Mouse (Mus musculus): ENCODE measurements around the gene Ttc16. TPM values are rescaled to one million over a fixed set of nuclear protein-coding genes. Genes with fewer than 3 reads are reported as not detected.

Ttc16 gene
- polyA plus RNA-seq, 1 experiment from 2014 or later: 0.21 TPM

GRCm38 (mm10) chr2:32740916-32741272 lies 34.5 kb downstream of the Ttc16 start, which contains the start of gene 6330409D20Rik:
Gene 6330409D20Rik, minus strand, starts transcription at chr2:32741016.
- H3K9me3 ChIP-seq: no peaks in the 10 kb centered on the region
- WGBS: 5% methylated on average over 11 of the region's 11 CpGs
- H3K27ac ChIP-seq: no peak within 1 kb of the TSS
- H3K36me3 ChIP-seq: peaks cover 15% of the 10 kb centered on the region
- H3K4me1 ChIP-seq: peaks cover 20% of the 10 kb centered on the region
- H3K4me3 ChIP-seq: peak within 1 kb of the TSS; percentile 48
- H3K27me3 ChIP-seq: peaks cover 32% of the 10 kb centered on the region
- peak within 1 kb of the TSS; percentile 66 for H3K9ac ChIP-seq
- ATAC-seq (ENCODE audit: insufficient number of reproducible peaks, insufficient read depth, low FRiP score, low TSS enrichment, low read depth): no peak
- H3K4me2 ChIP-seq: peak within 1 kb of the TSS; percentile 91

- Histone ChIP-seq H3K27ac (no peak overlapping the region), H3K4me1 (peaks cover 28% of the 10 kb centered on the region), H3K36me3 (peaks cover 4% of the 10 kb centered on the region; the same call in 1 of the 2 replicates), H3K27me3 (peaks cover 32% of the 10 kb centered on the region), H3K4me3 (no peak overlapping the region), H3K9me3 (no peaks in the 10 kb centered on the region), H3K4me2 (no peak overlapping the region), H3K9ac (no peak overlapping the region)
- no peak for ATAC-seq (ENCODE audit: insufficient number of reproducible peaks, insufficient read depth, low FRiP score, low TSS enrichment, low read depth)
- WGBS: 74% methylated on average over 4 of the region's 4 CpGs
These were observed 36.1 kb downstream of the Ttc16 start for GRCm38 (mm10) chr2:32739311-32739710.

- H3K4me2 ChIP-seq: no peak overlapping the region
- WGBS: 64% methylated on average over 6 of the region's 6 CpGs
- H3K36me3 ChIP-seq: 0 out of 2 replicates have a peak, but pooled peaks cover 2% of the 10 kb centered on the region
- H3K9ac ChIP-seq: no peak overlapping the region
- peaks cover 18% of the 10 kb centered on the region for H3K27me3 ChIP-seq
- no peak overlapping the region for H3K27ac ChIP-seq
- H3K9me3 ChIP-seq: no peaks in the 10 kb centered on the region
- H3K4me1 ChIP-seq: peaks cover 27% of the 10 kb centered on the region
- ATAC-seq (ENCODE audit: insufficient number of reproducible peaks, insufficient read depth, low FRiP score, low TSS enrichment, low read depth): no peak
- no peak overlapping the region for H3K4me3 ChIP-seq
These were observed 38.4 kb downstream of the Ttc16 start for GRCm38 (mm10) chr2:32737008-32737407.

- peaks cover 12% of the 10 kb centered on the region for H3K27me3 ChIP-seq
- 50% methylated on average over 3 of the region's 3 CpGs for WGBS
- H3K36me3 ChIP-seq: 0 out of 2 replicates have a peak, but pooled peaks cover 2% of the 10 kb centered on the region
- no peak for ATAC-seq (ENCODE audit: insufficient number of reproducible peaks, insufficient read depth, low FRiP score, low TSS enrichment, low read depth)
- H3K9me3 ChIP-seq: no peaks in the 10 kb centered on the region
- no peak overlapping the region for H3K4me3 ChIP-seq
- no peak overlapping the region for H3K27ac ChIP-seq
- no peak overlapping the region for H3K4me2 ChIP-seq
- H3K9ac ChIP-seq: no peak overlapping the region
- H3K4me1 ChIP-seq: peaks cover 27% of the 10 kb centered on the region
These were observed 39.1 kb downstream of the Ttc16 start for GRCm38 (mm10) chr2:32736306-32736829.

GRCm38 (mm10) chr2:32734933-32735332 lies 40.5 kb downstream of the Ttc16 start:
- no peak overlapping the region for H3K4me3 ChIP-seq
- WGBS: 43% methylated on average over 4 of the region's 4 CpGs
- no peak for ATAC-seq (ENCODE audit: insufficient number of reproducible peaks, insufficient read depth, low FRiP score, low TSS enrichment, low read depth)
- peaks cover 33% of the 10 kb centered on the region for H3K4me1 ChIP-seq
- no peak overlapping the region for H3K4me2 ChIP-seq
- 0 out of 2 replicates have a peak overlapping the region, but pooled peaks have one; percentile 51 for H3K27ac ChIP-seq
- H3K27me3 ChIP-seq: peaks cover 4% of the 10 kb centered on the region
- no peaks in the 10 kb centered on the region for H3K9me3 ChIP-seq
- H3K9ac ChIP-seq: 0 out of 2 replicates have a peak overlapping the region, but pooled peaks have one; percentile 32
- H3K36me3 ChIP-seq: 0 out of 2 replicates have a peak, but pooled peaks cover 2% of the 10 kb centered on the region

- H3K27me3 ChIP-seq: no peaks in the 10 kb centered on the region
- 0 out of 2 replicates have a peak, but pooled peaks cover 2% of the 10 kb centered on the region for H3K36me3 ChIP-seq
- no peaks in the 10 kb centered on the region for H3K9me3 ChIP-seq
- H3K4me1 ChIP-seq: peaks cover 38% of the 10 kb centered on the region
- peak overlapping the region; percentile 51; the same call in 1 of the 2 replicates for H3K27ac ChIP-seq
- WGBS: 53% methylated on average over 4 of the region's 4 CpGs
- H3K4me3 ChIP-seq: no peak overlapping the region
- H3K9ac ChIP-seq: 0 out of 2 replicates have a peak overlapping the region, but pooled peaks have one; percentile 32
- no peak for ATAC-seq (ENCODE audit: insufficient number of reproducible peaks, insufficient read depth, low FRiP score, low TSS enrichment, low read depth)
- no peak overlapping the region for H3K4me2 ChIP-seq
These were observed 41.0 kb downstream of the Ttc16 start for GRCm38 (mm10) chr2:32734480-32734879.

GRCm38 (mm10) chr2:32732695-32733094 lies 42.7 kb downstream of the Ttc16 start:
- Histone ChIP-seq H3K9ac (no peak overlapping the region), H3K27me3 (no peaks in the 10 kb centered on the region), H3K9me3 (no peaks in the 10 kb centered on the region), H3K4me3 (no peak overlapping the region), H3K36me3 (0 out of 2 replicates have a peak, but pooled peaks cover 2% of the 10 kb centered on the region), H3K4me2 (no peak overlapping the region), H3K27ac (no peak overlapping the region), H3K4me1 (peaks cover 46% of the 10 kb centered on the region)
- ATAC-seq (ENCODE audit: insufficient number of reproducible peaks, insufficient read depth, low FRiP score, low TSS enrichment, low read depth): no peak
- 70% methylated on average over 6 of the region's 6 CpGs for WGBS

- Histone ChIP-seq H3K36me3 (0 out of 2 replicates have a peak, but pooled peaks cover 2% of the 10 kb centered on the region), H3K9ac (peak overlapping the region; percentile 40; the same call in 1 of the 2 replicates), H3K27ac (peak overlapping the region; percentile 78), H3K9me3 (no peaks in the 10 kb centered on the region), H3K4me3 (no peak overlapping the region), H3K4me2 (no peak overlapping the region), H3K4me1 (peaks cover 51% of the 10 kb centered on the region), H3K27me3 (no peaks in the 10 kb centered on the region)
- ATAC-seq (ENCODE audit: insufficient number of reproducible peaks, insufficient read depth, low FRiP score, low TSS enrichment, low read depth): no peak
- WGBS: 56% methylated on average over 4 of the region's 4 CpGs
These were observed 43.5 kb downstream of the Ttc16 start for GRCm38 (mm10) chr2:32731911-32732310.

GRCm38 (mm10) chr2:32730854-32731253 lies 44.6 kb downstream of the Ttc16 start:
- 11% methylated on average over 11 of the region's 11 CpGs for WGBS
- no peak for ATAC-seq (ENCODE audit: insufficient number of reproducible peaks, insufficient read depth, low FRiP score, low TSS enrichment, low read depth)
- peak overlapping the region; percentile 12; the same call in 1 of the 2 replicates for H3K4me3 ChIP-seq
- H3K4me2 ChIP-seq: peak overlapping the region; percentile 47
- H3K27ac ChIP-seq: peak overlapping the region; percentile 78
- H3K9me3 ChIP-seq: no peaks in the 10 kb centered on the region
- H3K4me1 ChIP-seq: peaks cover 52% of the 10 kb centered on the region
- H3K36me3 ChIP-seq: 0 out of 2 replicates have a peak, but pooled peaks cover 2% of the 10 kb centered on the region
- no peaks in the 10 kb centered on the region for H3K27me3 ChIP-seq
- 0 out of 2 replicates have a peak overlapping the region, but pooled peaks have one; percentile 21 for H3K9ac ChIP-seq

GRCm38 (mm10) chr2:32729547-32729946 lies 45.9 kb downstream of the Ttc16 start:
- no peaks in the 10 kb centered on the region for H3K9me3 ChIP-seq
- H3K4me2 ChIP-seq: peak overlapping the region; percentile 47
- H3K27ac ChIP-seq: 0 out of 2 replicates have a peak overlapping the region, but pooled peaks have one; percentile 28
- no peak overlapping the region; the same call in 1 of the 2 replicates for H3K9ac ChIP-seq
- no peaks in the 10 kb centered on the region for H3K27me3 ChIP-seq
- H3K4me1 ChIP-seq: peaks cover 45% of the 10 kb centered on the region
- WGBS: 50% methylated on average over 4 of the region's 4 CpGs
- 0 out of 2 replicates have a peak overlapping the region, but pooled peaks have one; percentile 4 for H3K4me3 ChIP-seq
- H3K36me3 ChIP-seq: peaks cover 11% of the 10 kb centered on the region; the same call in 1 of the 2 replicates
- ATAC-seq (ENCODE audit: insufficient number of reproducible peaks, insufficient read depth, low FRiP score, low TSS enrichment, low read depth): no peak

- H3K9ac ChIP-seq: peak overlapping the region; percentile 72
- H3K4me2 ChIP-seq: peak overlapping the region; percentile 63
- WGBS: 46% methylated on average over 7 of the region's 7 CpGs
- H3K27ac ChIP-seq: peak overlapping the region; percentile 28; the same call in 1 of the 2 replicates
- no peaks in the 10 kb centered on the region for H3K9me3 ChIP-seq
- peaks cover 11% of the 10 kb centered on the region; the same call in 1 of the 2 replicates for H3K36me3 ChIP-seq
- H3K4me1 ChIP-seq: peaks cover 42% of the 10 kb centered on the region
- peak overlapping the region; percentile 41 for H3K4me3 ChIP-seq
- H3K27me3 ChIP-seq: no peaks in the 10 kb centered on the region
- peak; percentile 11; the same call in 1 of the 2 replicates for ATAC-seq (ENCODE audit: insufficient number of reproducible peaks, insufficient read depth, low FRiP score, low TSS enrichment, low read depth)
These were observed 47.0 kb downstream of the Ttc16 start for GRCm38 (mm10) chr2:32728463-32728862.

GRCm38 (mm10) chr2:32727435-32727834 lies 48.0 kb downstream of the Ttc16 start:
- H3K9me3 ChIP-seq: no peaks in the 10 kb centered on the region
- H3K4me2 ChIP-seq: peak overlapping the region; percentile 63
- peaks cover 43% of the 10 kb centered on the region for H3K4me1 ChIP-seq
- peak overlapping the region; percentile 71; the same call in 1 of the 2 replicates for H3K27ac ChIP-seq
- under 1% methylated on average over 16 of the region's 16 CpGs for WGBS
- peak; percentile 91 for ATAC-seq (ENCODE audit: insufficient number of reproducible peaks, insufficient read depth, low FRiP score, low TSS enrichment, low read depth)
- H3K9ac ChIP-seq: peak overlapping the region; percentile 72
- no peaks in the 10 kb centered on the region for H3K27me3 ChIP-seq
- H3K4me3 ChIP-seq: peak overlapping the region; percentile 41
- peaks cover 9% of the 10 kb centered on the region; the same call in 1 of the 2 replicates for H3K36me3 ChIP-seq
